Mouse (Mus musculus): ENCODE data around the gene Creb5. TPM values are rescaled to one million over a fixed set of nuclear protein-coding genes. Genes with fewer than 3 reads are reported as not detected.

Creb5 gene
- total and polyA plus RNA-seq, 2 experiments from 2014 or later, result 1.6 to 3.2 TPM

DNA sequence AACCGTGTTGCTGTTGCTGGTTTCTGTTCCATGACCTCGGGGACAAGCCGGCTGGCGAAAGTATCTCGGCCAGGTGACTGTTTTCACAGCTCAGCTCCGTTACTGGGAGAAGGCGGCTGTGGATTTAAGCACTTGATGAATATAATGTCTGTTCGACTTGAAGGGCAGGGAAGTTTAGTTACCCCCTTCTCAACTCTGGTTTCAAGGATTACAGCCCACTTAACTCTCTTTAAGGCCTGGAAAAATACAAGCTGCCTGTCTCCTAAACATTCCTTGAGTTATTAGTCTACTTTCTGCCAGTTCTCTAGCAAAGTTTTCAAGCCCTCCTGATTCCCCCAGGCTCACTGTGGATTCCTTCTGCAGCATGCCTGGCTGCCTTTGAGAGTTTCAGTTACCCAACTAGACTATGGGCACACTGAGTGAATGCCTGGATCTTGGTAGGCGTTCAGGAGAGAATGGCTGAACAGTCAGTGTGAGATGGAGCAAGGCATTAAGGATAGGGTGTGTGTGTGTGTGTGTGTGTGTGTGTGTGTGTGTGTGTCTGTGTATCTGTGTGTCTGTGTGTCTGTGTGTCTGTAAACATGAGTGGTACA lies 184.0 kb downstream of the Creb5 start:
- WGBS, result 78% methylated on average over 9 of the region's 9 CpGs
- ATAC-seq (ENCODE audit: low FRiP score) (no peak), DNase-seq (ENCODE audit: low spot score) (no peak)
- Histone ChIP-seq H3K9ac (replicated peaks; ENCODE audit: low read length, poor library complexity, severe bottlenecking) (no peak overlapping the region), H3K27ac (ENCODE audit: low read depth, low read length) (no peak overlapping the region), H3K27me3 (ENCODE audit: insufficient read depth, low read length) (no peaks in the 10 kb centered on the region), H3K4me1 (ENCODE audit: insufficient read depth, low read length) (no peaks in the 10 kb centered on the region), H3K4me2 (ENCODE audit: low read depth, low read length, poor library complexity, severe bottlenecking) (no peak overlapping the region), H3K4me3 (ENCODE audit: low read depth, low read length) (no peak overlapping the region), H3K36me3 (ENCODE audit: insufficient read depth, low read length) (no peaks in the 10 kb centered on the region), H3K9me3 (ENCODE audit: low read length) (no peaks in the 10 kb centered on the region)
- no peak for TF ChIP-seq CTCF (IDR thresholded peaks at IDR 0.05)

DNA sequence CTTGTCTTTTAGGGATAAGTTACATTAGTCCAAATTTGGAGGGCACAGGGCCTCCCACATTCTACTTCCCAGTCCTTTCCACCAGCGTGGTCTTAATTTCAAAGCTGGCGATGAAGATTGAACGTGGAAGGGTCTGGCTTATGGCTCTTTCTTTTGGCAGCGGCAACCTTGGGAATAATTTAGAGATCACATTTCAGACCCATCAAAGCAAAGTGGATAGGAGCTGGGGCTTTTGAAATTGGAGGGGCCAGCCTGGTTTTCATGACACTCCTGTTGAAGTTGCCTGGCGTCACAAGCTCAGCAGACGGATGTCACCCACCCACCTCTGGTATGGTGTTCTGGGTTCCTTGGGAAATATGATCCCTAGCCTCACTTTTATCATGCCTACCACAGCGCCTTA lies 185.7 kb downstream of the Creb5 start:
- Histone ChIP-seq H3K9ac (replicated peaks; ENCODE audit: low read length, poor library complexity, severe bottlenecking) (no peak overlapping the region), H3K4me1 (ENCODE audit: insufficient read depth, low read length) (no peaks in the 10 kb centered on the region), H3K4me3 (ENCODE audit: low read depth, low read length) (no peak overlapping the region), H3K9me3 (ENCODE audit: low read length) (no peaks in the 10 kb centered on the region), H3K27me3 (ENCODE audit: insufficient read depth, low read length) (no peaks in the 10 kb centered on the region), H3K36me3 (ENCODE audit: insufficient read depth, low read length) (no peaks in the 10 kb centered on the region), H3K27ac (ENCODE audit: low read depth, low read length) (no peak overlapping the region), H3K4me2 (ENCODE audit: low read depth, low read length, poor library complexity, severe bottlenecking) (no peak overlapping the region)
- no peak for ATAC-seq (ENCODE audit: low FRiP score)
- TF ChIP-seq CTCF (IDR thresholded peaks at IDR 0.05), result no peak
- 84% methylated on average over 7 of the region's 7 CpGs for WGBS
- no peak for DNase-seq (ENCODE audit: low spot score)

DNA sequence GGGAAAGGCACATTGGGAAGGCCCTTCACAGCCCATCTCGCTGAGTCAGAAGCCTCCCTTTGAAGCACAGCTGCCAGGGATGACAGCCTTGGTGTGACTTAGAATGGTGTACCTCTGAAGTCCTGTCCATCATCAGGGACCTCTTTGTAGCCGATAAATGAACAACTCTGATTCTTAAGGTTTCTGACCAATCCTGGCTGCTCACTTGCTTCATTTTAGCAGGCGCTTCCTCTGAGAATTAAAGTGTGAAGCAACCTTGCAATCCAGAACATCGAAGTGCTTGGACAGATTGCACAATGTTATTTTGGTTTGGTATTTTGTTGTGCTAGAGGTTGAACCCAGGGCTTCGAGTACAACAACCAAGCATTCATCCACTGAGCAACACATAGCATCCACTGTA lies 190.4 kb downstream of the Creb5 start:
- no peaks in the 10 kb centered on the region for H3K36me3 ChIP-seq (ENCODE audit: insufficient read depth, low read length)
- H3K27me3 ChIP-seq (ENCODE audit: insufficient read depth, low read length), result no peaks in the 10 kb centered on the region
- H3K9ac ChIP-seq (replicated peaks; ENCODE audit: low read length, poor library complexity, severe bottlenecking), result no peak overlapping the region
- H3K4me3 ChIP-seq (ENCODE audit: low read depth, low read length), result no peak overlapping the region
- no peak overlapping the region for H3K4me2 ChIP-seq (ENCODE audit: low read depth, low read length, poor library complexity, severe bottlenecking)
- no peak overlapping the region for H3K27ac ChIP-seq (ENCODE audit: low read depth, low read length)
- no peaks in the 10 kb centered on the region for H3K4me1 ChIP-seq (ENCODE audit: insufficient read depth, low read length)
- TF ChIP-seq CTCF (IDR thresholded peaks at IDR 0.05), result no peak
- H3K9me3 ChIP-seq (ENCODE audit: low read length), result no peaks in the 10 kb centered on the region
- no peak for DNase-seq (ENCODE audit: low spot score)
- 85% methylated on average over 5 of the region's 5 CpGs for WGBS
- no peak for ATAC-seq (ENCODE audit: low FRiP score)

DNA sequence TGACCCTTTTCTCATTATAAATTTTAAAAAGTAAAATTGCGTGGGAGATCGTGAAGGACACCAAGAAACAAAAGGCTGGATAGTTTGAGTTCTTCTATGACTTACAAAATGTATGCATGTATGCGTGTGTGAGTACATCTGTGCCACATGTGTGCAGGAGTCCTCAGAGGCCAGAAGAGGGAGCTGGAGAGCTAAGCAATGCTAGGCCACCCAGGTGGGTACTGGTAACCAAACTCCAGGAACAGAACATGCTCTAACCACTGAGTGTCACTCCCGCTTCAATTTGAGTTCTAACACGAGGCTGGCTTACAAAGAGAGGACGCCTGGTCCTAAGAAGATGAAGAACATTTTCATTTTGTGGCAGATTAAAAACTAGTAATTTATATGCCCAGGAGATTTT lies 203.8 kb downstream of the Creb5 start:
- ATAC-seq (ENCODE audit: low FRiP score) (no peak), DNase-seq (ENCODE audit: low spot score) (no peak)
- no peak overlapping the region for H3K27ac ChIP-seq (ENCODE audit: low read depth, low read length)
- H3K4me2 ChIP-seq (ENCODE audit: low read depth, low read length, poor library complexity, severe bottlenecking), result no peak overlapping the region
- H3K9me3 ChIP-seq (ENCODE audit: low read length), result no peaks in the 10 kb centered on the region
- no peaks in the 10 kb centered on the region for H3K36me3 ChIP-seq (ENCODE audit: insufficient read depth, low read length)
- peak; percentile 34; the same call in 1 of the 2 replicates for TF ChIP-seq CTCF (IDR thresholded peaks at IDR 0.05)
- H3K4me1 ChIP-seq (ENCODE audit: insufficient read depth, low read length), result no peaks in the 10 kb centered on the region
- H3K4me3 ChIP-seq (ENCODE audit: low read depth, low read length), result no peak overlapping the region
- H3K27me3 ChIP-seq (ENCODE audit: insufficient read depth, low read length), result no peaks in the 10 kb centered on the region
- no peak overlapping the region for H3K9ac ChIP-seq (replicated peaks; ENCODE audit: low read length, poor library complexity, severe bottlenecking)
- WGBS, result 94% methylated on average over 6 of the region's 6 CpGs

DNA sequence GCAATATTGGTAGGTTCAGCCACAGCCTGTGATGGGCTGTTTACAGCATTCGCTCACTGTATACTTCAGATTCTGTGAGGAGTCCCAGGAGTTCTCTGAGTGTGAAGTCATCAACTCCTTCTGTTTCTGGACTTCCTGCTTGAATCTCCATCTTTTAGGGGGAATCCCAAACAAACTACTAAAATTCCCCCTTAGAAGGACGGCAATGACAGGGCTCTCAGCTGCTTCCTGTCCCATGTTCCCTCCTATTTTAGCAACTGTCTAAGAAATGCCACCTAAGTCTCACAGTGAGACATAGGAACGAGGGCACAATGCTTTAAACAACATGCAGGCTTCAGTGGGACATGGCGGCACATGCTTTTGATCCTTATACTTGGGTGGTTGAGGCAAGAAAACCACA lies 204.3 kb downstream of the Creb5 start:
- Histone ChIP-seq H3K27ac (ENCODE audit: low read depth, low read length) (no peak overlapping the region), H3K4me3 (ENCODE audit: low read depth, low read length) (no peak overlapping the region), H3K4me2 (ENCODE audit: low read depth, low read length, poor library complexity, severe bottlenecking) (no peak overlapping the region), H3K4me1 (ENCODE audit: insufficient read depth, low read length) (no peaks in the 10 kb centered on the region), H3K9me3 (ENCODE audit: low read length) (no peaks in the 10 kb centered on the region), H3K27me3 (ENCODE audit: insufficient read depth, low read length) (no peaks in the 10 kb centered on the region), H3K36me3 (ENCODE audit: insufficient read depth, low read length) (no peaks in the 10 kb centered on the region), H3K9ac (replicated peaks; ENCODE audit: low read length, poor library complexity, severe bottlenecking) (no peak overlapping the region)
- no peak for TF ChIP-seq CTCF (IDR thresholded peaks at IDR 0.05)
- ATAC-seq (ENCODE audit: low FRiP score), result no peak
- 92% methylated on average over 4 of the region's 4 CpGs for WGBS
- no peak for DNase-seq (ENCODE audit: low spot score)

DNA sequence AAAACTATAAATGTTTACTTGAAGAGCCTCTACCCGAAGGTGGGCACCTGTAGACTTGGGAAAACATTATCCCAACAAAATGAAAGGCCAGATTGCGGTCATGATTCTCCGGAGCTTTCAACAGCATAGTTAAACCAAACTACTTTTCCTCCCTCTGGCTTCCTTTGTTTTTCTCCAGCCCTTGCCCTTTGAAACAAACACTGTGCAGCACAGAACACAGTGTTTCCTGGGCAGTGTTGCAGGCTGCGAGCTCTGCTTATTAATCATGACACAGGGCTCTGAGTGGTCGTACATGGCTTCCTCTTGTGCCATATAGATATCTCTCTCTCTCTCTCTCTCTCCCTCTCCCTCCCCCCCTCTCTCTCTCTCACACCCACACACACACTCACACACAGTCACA lies 206.8 kb downstream of the Creb5 start:
- Histone ChIP-seq H3K4me2 (ENCODE audit: low read depth, low read length, poor library complexity, severe bottlenecking) (no peak overlapping the region), H3K9me3 (ENCODE audit: low read length) (no peaks in the 10 kb centered on the region), H3K9ac (replicated peaks; ENCODE audit: low read length, poor library complexity, severe bottlenecking) (no peak overlapping the region), H3K4me1 (ENCODE audit: insufficient read depth, low read length) (no peaks in the 10 kb centered on the region), H3K27ac (ENCODE audit: low read depth, low read length) (no peak overlapping the region), H3K36me3 (ENCODE audit: insufficient read depth, low read length) (no peaks in the 10 kb centered on the region), H3K4me3 (ENCODE audit: low read depth, low read length) (no peak overlapping the region), H3K27me3 (ENCODE audit: insufficient read depth, low read length) (no peaks in the 10 kb centered on the region)
- ATAC-seq (ENCODE audit: low FRiP score) (no peak), DNase-seq (ENCODE audit: low spot score) (no peak)
- WGBS, result 63% methylated on average over 5 of the region's 5 CpGs
- no peak for TF ChIP-seq CTCF (IDR thresholded peaks at IDR 0.05)
